Mouse (Mus musculus) right cerebral cortex, postnatal 4 days (tissue): Measurements from ENCODE around the gene Tmem88b.
A peak's percentile ranks its signal among the peaks of the same experiment; 100 is the strongest.
"Not testable (repeated sequence)": the region's sequence is repeated elsewhere in the genome, so short reads cannot be mapped to it uniquely, and the experiment has no call there.

Source experiments
- DNase-seq: peaks from one replicate; pipeline ENCODE4 v3.0.0-alpha.2; 2022

The Tmem88b gene

GRCm38 (mm10) chr4:155785819-155786218 lies at the start of gene Tmem88b:
Gene Tmem88b, minus strand, starts transcription at chr4:155785874.
- no peak for DNase-seq

GRCm38 (mm10) chr4:155833836-155834235 lies 48.2 kb upstream of the Tmem88b start:
- peak; percentile 73 for DNase-seq

- no peak for DNase-seq
Measured at GRCm38 (mm10) chr4:155833234-155833633, 47.6 kb upstream of the Tmem88b start.

- DNase-seq, result no peak
Measured at GRCm38 (mm10) chr4:155832321-155832720, 46.6 kb upstream of the Tmem88b start.

- DNase-seq, result no peak
Measured at GRCm38 (mm10) chr4:155831831-155832230, 46.2 kb upstream of the Tmem88b start.

- peak; percentile 97 for DNase-seq
Measured at GRCm38 (mm10) chr4:155831205-155831766, 45.6 kb upstream of the Tmem88b start, which contains the start of gene Aurkaip1. Gene Aurkaip1, plus strand, starts transcription at chr4:155831272.

GRCm38 (mm10) chr4:155830596-155830995 lies 44.9 kb upstream of the Tmem88b start:
- no peak for DNase-seq

- no peak for DNase-seq
Measured at GRCm38 (mm10) chr4:155829866-155830265, 44.2 kb upstream of the Tmem88b start.

- DNase-seq, result no peak
Measured at GRCm38 (mm10) chr4:155823443-155823842, 37.8 kb upstream of the Tmem88b start.

- DNase-seq, result no peak
Measured at GRCm38 (mm10) chr4:155821025-155821424, 35.4 kb upstream of the Tmem88b start.

GRCm38 (mm10) chr4:155817533-155817932 lies 31.9 kb upstream of the Tmem88b start:
- no peak for DNase-seq

- DNase-seq, result peak; percentile 35
Measured at GRCm38 (mm10) chr4:155812665-155813181, 27.0 kb upstream of the Tmem88b start.

GRCm38 (mm10) chr4:155811929-155812664 lies 26.4 kb upstream of the Tmem88b start, which contains the start of gene Ccnl2:
Gene Ccnl2, plus strand, starts transcription at chr4:155812489.
- peak; percentile 95 for DNase-seq

GRCm38 (mm10) chr4:155807841-155808240 lies 22.2 kb upstream of the Tmem88b start:
- DNase-seq, result no peak

- DNase-seq, result peak; percentile 99
Measured at GRCm38 (mm10) chr4:155803340-155804041, 17.8 kb upstream of the Tmem88b start.

GRCm38 (mm10) chr4:155802741-155803339 lies 17.2 kb upstream of the Tmem88b start, which contains the start of gene Mrpl20:
Gene Mrpl20, plus strand, starts transcription at chr4:155802878.
- no peak for DNase-seq

- DNase-seq, result no peak
Measured at GRCm38 (mm10) chr4:155802075-155802474, 16.4 kb upstream of the Tmem88b start.

- DNase-seq, result no peak
Measured at GRCm38 (mm10) chr4:155793730-155794129, 8.1 kb upstream of the Tmem88b start.

GRCm38 (mm10) chr4:155791240-155791933 lies 5.7 kb upstream of the Tmem88b start:
- no peak for DNase-seq

GRCm38 (mm10) chr4:155790650-155791161 lies 5.0 kb upstream of the Tmem88b start:
- DNase-seq, result no peak

GRCm38 (mm10) chr4:155790021-155790489 lies 4.4 kb upstream of the Tmem88b start, which contains the start of gene Ankrd65:
Gene Ankrd65, plus strand, starts transcription at chr4:155790439.
- no peak for DNase-seq

GRCm38 (mm10) chr4:155788833-155789232 lies 3.2 kb upstream of the Tmem88b start:
- DNase-seq, result not testable (repeated sequence)
